ENCODE assay signal across 12 mouse cellular contexts in the genomic region with DNA sequence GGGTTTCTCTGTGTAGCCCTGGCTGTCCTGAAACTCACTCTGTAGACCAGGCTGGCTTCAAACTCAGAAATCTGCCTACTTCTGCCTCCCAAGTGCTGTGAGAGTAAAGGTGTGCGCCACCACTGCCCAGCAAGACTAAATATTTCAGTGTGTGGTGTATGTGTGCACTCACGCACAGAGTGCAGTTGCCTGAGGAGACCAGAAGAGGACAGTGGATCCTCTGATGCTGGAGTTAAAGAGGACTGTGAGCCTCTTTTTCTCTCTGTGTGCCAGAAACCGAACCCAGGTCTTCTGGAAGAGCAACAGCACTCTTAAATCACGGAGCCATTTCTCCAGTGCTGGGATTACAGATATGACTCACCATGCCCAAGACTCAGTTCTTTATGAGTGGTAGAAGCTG. TPM values are rescaled to one million over a fixed set of nuclear protein-coding genes. Genes with fewer than 3 reads are reported as not detected.
A peak's percentile ranks its signal among the peaks of the same experiment; 100 is the strongest.
DNase-seq lines count a peak whose midpoint lies in the region; ATAC-seq and TF ChIP-seq lines count a peak whose summit lies in the region.
"Had no signal": no experiment of that assay in that cellular context is flagged by ENCODE, and none has a peak within 500 bp of the region (broad histone marks: within the 10 kb centered on the region; RNA-seq: fewer than 3 reads in every experiment).

No protein-coding gene starts in this region.

- DNase-seq in cerebellum, adult 2 months = no peak
- DNase-seq in heart, adult 2 months = no peak
- no peak for DNase-seq in heart, postnatal 14 days
- no peak for DNase-seq in midbrain, postnatal 0 days (ENCODE audit: low spot score)
- DNase-seq in limb, embryonic 10.5 days (ENCODE audit: low spot score) = no peak

- H3K27ac ChIP-seq in cerebellum, adult 2 months (ENCODE audit: insufficient read depth, low read length) = no peak overlapping the region
- H3K27ac ChIP-seq in heart, adult 2 months = no peak overlapping the region
- no peak overlapping the region for H3K27ac ChIP-seq in midbrain, postnatal 0 days (ENCODE audit: low read depth, low read length)
- H3K27ac ChIP-seq in midbrain, embryonic 15.5 days = no peak overlapping the region
- H3K27ac ChIP-seq in limb, embryonic 10.5 days = no peak overlapping the region
- H3K27ac ChIP-seq in kidney, embryonic 16.5 days (ENCODE audit: low read length) = no peak overlapping the region

- H3K9ac ChIP-seq in heart, adult 2 months (ENCODE audit: low read depth, low read length) = no peak overlapping the region
- H3K9ac ChIP-seq in midbrain, postnatal 0 days (replicated peaks; ENCODE audit: low read length, poor library complexity, severe bottlenecking) = no peak overlapping the region
- H3K9ac ChIP-seq in midbrain, embryonic 15.5 days = no peak overlapping the region
- no peak overlapping the region for H3K9ac ChIP-seq in kidney, embryonic 16.5 days (replicated peaks; ENCODE audit: low read length)
- H3K9ac ChIP-seq: hindbrain, embryonic 15.5 days; liver, embryonic 12.5 days had no signal

- no peak for TF ChIP-seq POLR2A in cerebellum, adult 2 months (IDR thresholded peaks at IDR 0.05; ENCODE audit: borderline replicate concordance, insufficient read depth, low read length)
- no peak for TF ChIP-seq POLR2A in heart, adult 2 months (IDR thresholded peaks at IDR 0.05; ENCODE audit: insufficient read depth, low read depth, low read length)

- no peaks in the 10 kb centered on the region for H3K9me3 ChIP-seq in midbrain, postnatal 0 days (ENCODE audit: low read length)
- no peaks in the 10 kb centered on the region for H3K9me3 ChIP-seq in midbrain, embryonic 15.5 days
- H3K9me3 ChIP-seq in limb, embryonic 10.5 days (replicated peaks) = no peaks in the 10 kb centered on the region
- H3K9me3 ChIP-seq in kidney, embryonic 16.5 days (ENCODE audit: low read length) = no peaks in the 10 kb centered on the region
- H3K9me3 ChIP-seq: hindbrain, embryonic 15.5 days; liver, embryonic 12.5 days; megakaryocyte, embryonic 14.5 days had no signal

- H3K79me2 ChIP-seq in heart, adult 2 months (replicated peaks; ENCODE audit: control insufficient read depth, insufficient read depth, low read length) = no peaks in the 10 kb centered on the region

- H3K36me3 ChIP-seq in heart, adult 2 months (ENCODE audit: control insufficient read depth, insufficient read depth, low read length) = no peaks in the 10 kb centered on the region
- no peaks in the 10 kb centered on the region; the same call in 1 of the 2 replicates for H3K36me3 ChIP-seq in midbrain, postnatal 0 days (ENCODE audit: insufficient read depth, low read length)
- H3K36me3 ChIP-seq in midbrain, embryonic 15.5 days (replicated peaks) = no peaks in the 10 kb centered on the region
- peaks cover 44% of the 10 kb centered on the region for H3K36me3 ChIP-seq in limb, embryonic 10.5 days
- peaks cover 16% of the 10 kb centered on the region; the same call in 1 of the 2 replicates for H3K36me3 ChIP-seq in kidney, embryonic 16.5 days (ENCODE audit: insufficient read depth, low read length)
- H3K36me3 ChIP-seq: hindbrain, embryonic 15.5 days had no signal

- 0 out of 2 replicates have a peak, but pooled peaks have one; percentile 15 for TF ChIP-seq CTCF in cerebellum, adult 2 months (IDR thresholded peaks at IDR 0.05; ENCODE audit: borderline replicate concordance, insufficient read depth, low read depth, low read length)
- TF ChIP-seq CTCF in heart, adult 2 months (IDR thresholded peaks at IDR 0.05) = 0 out of 2 replicates have a peak, but pooled peaks have one; percentile 13
- peak; percentile 28; the same call in 1 of the 2 replicates for TF ChIP-seq CTCF in midbrain, postnatal 0 days (IDR thresholded peaks at IDR 0.05)

- no peak for TF ChIP-seq EP300 in heart, adult 2 months (IDR thresholded peaks at IDR 0.05; ENCODE audit: insufficient read depth, low read depth, low read length)

- peaks cover 8% of the 10 kb centered on the region for H3K4me1 ChIP-seq in cerebellum, adult 2 months (ENCODE audit: control insufficient read depth, insufficient read depth, low read length)
- peaks cover 1% of the 10 kb centered on the region; the same call in 1 of the 2 replicates for H3K4me1 ChIP-seq in heart, adult 2 months (ENCODE audit: control insufficient read depth, insufficient read depth, low read length)
- H3K4me1 ChIP-seq in midbrain, postnatal 0 days (ENCODE audit: insufficient read depth, low read length) = peaks cover 9% of the 10 kb centered on the region
- peaks cover 35% of the 10 kb centered on the region for H3K4me1 ChIP-seq in midbrain, embryonic 15.5 days
- peaks cover 42% of the 10 kb centered on the region for H3K4me1 ChIP-seq in limb, embryonic 10.5 days
- peaks cover 15% of the 10 kb centered on the region for H3K4me1 ChIP-seq in kidney, embryonic 16.5 days (ENCODE audit: insufficient read depth, low read length)

- no peak overlapping the region for H3K4me2 ChIP-seq in midbrain, postnatal 0 days (ENCODE audit: low read depth, low read length, poor library complexity, severe bottlenecking)
- no peak overlapping the region for H3K4me2 ChIP-seq in midbrain, embryonic 15.5 days
- no peak overlapping the region for H3K4me2 ChIP-seq in kidney, embryonic 16.5 days (replicated peaks; ENCODE audit: low read depth, low read length)

- WGBS in cerebellum, adult 2 months = 90% methylated on average over 4 of the region's 4 CpGs
- 88% methylated on average over 4 of the region's 4 CpGs for WGBS in heart, adult 2 months
- WGBS in midbrain, postnatal 0 days = 95% methylated on average over 4 of the region's 4 CpGs
- WGBS in midbrain, embryonic 15.5 days = 91% methylated on average over 4 of the region's 4 CpGs
- 94% methylated on average over 4 of the region's 4 CpGs for WGBS in limb, embryonic 10.5 days
- WGBS in kidney, embryonic 16.5 days = 94% methylated on average over 4 of the region's 4 CpGs

- H3K4me3 ChIP-seq in cerebellum, adult 2 months (replicated peaks; ENCODE audit: insufficient read depth, low read depth, low read length) = no peak overlapping the region
- no peak overlapping the region for H3K4me3 ChIP-seq in heart, adult 2 months
- no peak overlapping the region for H3K4me3 ChIP-seq in midbrain, postnatal 0 days (ENCODE audit: low read depth, low read length)
- no peak overlapping the region for H3K4me3 ChIP-seq in midbrain, embryonic 15.5 days
- H3K4me3 ChIP-seq in limb, embryonic 10.5 days = 0 out of 2 replicates have a peak overlapping the region, but pooled peaks have one; percentile 4
- no peak overlapping the region for H3K4me3 ChIP-seq in kidney, embryonic 16.5 days (ENCODE audit: low read length)
- H3K4me3 ChIP-seq: liver, embryonic 12.5 days had no signal

- intact Hi-C loops in heart, adult 2 months (cut with DNase I) = no loop called here
- intact Hi-C loops in heart, postnatal 14 days (cut with DNase I) = no loop called here

- H3K27me3 ChIP-seq in cerebellum, adult 2 months (ENCODE audit: control insufficient read depth, insufficient read depth, low read length) = no peaks in the 10 kb centered on the region
- no peaks in the 10 kb centered on the region for H3K27me3 ChIP-seq in heart, adult 2 months (ENCODE audit: control insufficient read depth, insufficient read depth, low read length)
- no peaks in the 10 kb centered on the region for H3K27me3 ChIP-seq in midbrain, postnatal 0 days (ENCODE audit: insufficient read depth, low read length)
- H3K27me3 ChIP-seq in midbrain, embryonic 15.5 days (replicated peaks) = no peaks in the 10 kb centered on the region
- no peaks in the 10 kb centered on the region for H3K27me3 ChIP-seq in limb, embryonic 10.5 days (ENCODE audit: low read depth, poor library complexity, severe bottlenecking)
- H3K27me3 ChIP-seq in kidney, embryonic 16.5 days (ENCODE audit: insufficient read depth, low read length) = no peaks in the 10 kb centered on the region
- H3K27me3 ChIP-seq: hindbrain, embryonic 15.5 days had no signal

- no peak for ATAC-seq in cerebellum, adult (ENCODE audit: insufficient number of reproducible peaks, low FRiP score, low TSS enrichment)
- ATAC-seq in midbrain, postnatal 0 days (ENCODE audit: low FRiP score) = no peak
- ATAC-seq in midbrain, embryonic 15.5 days (replicated peaks) = no peak
- ATAC-seq in kidney, embryonic 16.5 days (ENCODE audit: low FRiP score, low TSS enrichment) = no peak
- ATAC-seq: liver, embryonic 12.5 days had no signal

RNA-seq across cellular contexts. Expression of a gene that starts 1.7 kb away (rescaled TPM):
- polyA plus RNA-seq in cerebellum, adult 2 months (2012; rRNA removed) = 60.8 and 68.2 TPM in 2 replicates
- total RNA-seq in heart, adult 2 months (2021) = 10 to 100 TPM in 1 of 2 experiments, 1 to 10 TPM in 1; 8.6 to 12.1 TPM
- polyA plus RNA-seq in heart, adult 2 months (2012; rRNA removed) = 19.6 and 20.0 TPM in 2 replicates
- total RNA-seq in heart, postnatal 14 days (2021) = 10 to 100 TPM; 18.6 to 19.0 TPM
- total RNA-seq in midbrain, postnatal 0 days (2014; rRNA removed) = 86.0 and 107 TPM in 2 replicates
- polyA plus RNA-seq in midbrain, postnatal 0 days (2015; fragmentation: Nextera tagmentation; extraction: Ambion mirVana) = 7.5 and 7.7 TPM in 2 replicates
- 4.7 and 4.8 TPM in 2 replicates for polyA plus RNA-seq in midbrain, embryonic 15.5 days (2015; fragmentation: Nextera tagmentation; extraction: Ambion mirVana)
- polyA plus RNA-seq in limb, embryonic 10.5 days (2016; fragmentation: Nextera tagmentation; extraction: Ambion mirVana) = 7.0 and 8.2 TPM in 2 replicates
- polyA plus RNA-seq in kidney, embryonic 16.5 days (2015; fragmentation: Nextera tagmentation; extraction: Ambion mirVana) = 2.0 and 2.1 TPM in 2 replicates

RNA-seq across cellular contexts. Expression of a gene that starts 18.2 kb away (rescaled TPM):
- polyA plus RNA-seq in cerebellum, adult 2 months (2012; rRNA removed) = 10.0 and 14.0 TPM in 2 replicates
- total RNA-seq in heart, adult 2 months (2021) = 1 to 10 TPM in 1 of 2 experiments, under 1 TPM in 1; 0.47 to 1.6 TPM
- polyA plus RNA-seq in heart, adult 2 months (2012; rRNA removed) = 7.4 and 13.1 TPM in 2 replicates
- under 1 TPM; 0.81 to 0.98 TPM for total RNA-seq in heart, postnatal 14 days (2021)
- total RNA-seq in midbrain, postnatal 0 days (2014; rRNA removed) = 1.9 and 5.2 TPM in 2 replicates
- 12.3 and 15.9 TPM in 2 replicates for polyA plus RNA-seq in midbrain, postnatal 0 days (2015; fragmentation: Nextera tagmentation; extraction: Ambion mirVana)
- polyA plus RNA-seq in midbrain, embryonic 15.5 days (2015; fragmentation: Nextera tagmentation; extraction: Ambion mirVana) = 9.7 and 16.6 TPM in 2 replicates
- 15.4 and 18.5 TPM in 2 replicates for polyA plus RNA-seq in limb, embryonic 10.5 days (2016; fragmentation: Nextera tagmentation; extraction: Ambion mirVana)
- polyA plus RNA-seq in kidney, embryonic 16.5 days (2015; fragmentation: Nextera tagmentation; extraction: Ambion mirVana) = 7.7 and 10.5 TPM in 2 replicates
- total RNA-seq: common myeloid progenitor, adult 5-6 weeks had no signal

RNA-seq across cellular contexts. Expression of a gene that starts 30.7 kb away (rescaled TPM):
- polyA plus RNA-seq in cerebellum, adult 2 months (2012; rRNA removed) = 6.5 and 7.5 TPM in 2 replicates
- total RNA-seq in heart, adult 2 months (2021) = 10 to 100 TPM; 15.3 to 19.9 TPM
- polyA plus RNA-seq in heart, adult 2 months (2012; rRNA removed) = 24.5 and 26.2 TPM in 2 replicates
- 10 to 100 TPM; 35.3 to 35.9 TPM for total RNA-seq in heart, postnatal 14 days (2021)
- total RNA-seq in midbrain, postnatal 0 days (2014; rRNA removed) = 3.2 and 4.9 TPM in 2 replicates
- polyA plus RNA-seq in midbrain, postnatal 0 days (2015; fragmentation: Nextera tagmentation; extraction: Ambion mirVana) = 3.9 TPM in 2 replicates
- polyA plus RNA-seq in midbrain, embryonic 15.5 days (2015; fragmentation: Nextera tagmentation; extraction: Ambion mirVana) = 6.7 TPM in 2 replicates
- 15.0 and 15.6 TPM in 2 replicates for polyA plus RNA-seq in limb, embryonic 10.5 days (2016; fragmentation: Nextera tagmentation; extraction: Ambion mirVana)
- 16.2 and 17.8 TPM in 2 replicates for polyA plus RNA-seq in kidney, embryonic 16.5 days (2015; fragmentation: Nextera tagmentation; extraction: Ambion mirVana)

RNA-seq across cellular contexts. Expression of a gene that starts 32.9 kb away (rescaled TPM):
- 0.11 TPM in 2 replicates for polyA plus RNA-seq in cerebellum, adult 2 months (2012; rRNA removed)
- total RNA-seq in heart, adult 2 months (2021) = 1 to 10 TPM; 1.9 to 2.9 TPM
- 5.2 and 7.4 TPM in 2 replicates for polyA plus RNA-seq in heart, adult 2 months (2012; rRNA removed)
- 1 to 10 TPM; 1.4 to 1.6 TPM for total RNA-seq in heart, postnatal 14 days (2021)
- 0.11 and 0.14 TPM in 2 replicates for total RNA-seq in midbrain, postnatal 0 days (2014; rRNA removed)
- polyA plus RNA-seq in midbrain, postnatal 0 days (2015; fragmentation: Nextera tagmentation; extraction: Ambion mirVana) = 0.11 TPM in 1 of 2 replicates, not detected in the other
- polyA plus RNA-seq in midbrain, embryonic 15.5 days (2015; fragmentation: Nextera tagmentation; extraction: Ambion mirVana) = 0.42 and 0.43 TPM in 2 replicates
- polyA plus RNA-seq in limb, embryonic 10.5 days (2016; fragmentation: Nextera tagmentation; extraction: Ambion mirVana) = 0.18 and 0.43 TPM in 2 replicates
- polyA plus RNA-seq in kidney, embryonic 16.5 days (2015; fragmentation: Nextera tagmentation; extraction: Ambion mirVana) = 1.9 and 2.6 TPM in 2 replicates

RNA-seq across cellular contexts. Expression of a gene that starts 50.5 kb away (rescaled TPM):
- polyA plus RNA-seq in cerebellum, adult 2 months (2012; rRNA removed) = 1,355 and 1,504 TPM in 2 replicates
- 100 to 1,000 TPM; 168 to 175 TPM for total RNA-seq in heart, adult 2 months (2021)
- 163 and 206 TPM in 2 replicates for polyA plus RNA-seq in heart, adult 2 months (2012; rRNA removed)
- 100 to 1,000 TPM; 228 to 250 TPM for total RNA-seq in heart, postnatal 14 days (2021)
- total RNA-seq in midbrain, postnatal 0 days (2014; rRNA removed) = 1,835 and 1,985 TPM in 2 replicates
- polyA plus RNA-seq in midbrain, postnatal 0 days (2015; fragmentation: Nextera tagmentation; extraction: Ambion mirVana) = 467 and 471 TPM in 2 replicates
- 351 and 370 TPM in 2 replicates for polyA plus RNA-seq in midbrain, embryonic 15.5 days (2015; fragmentation: Nextera tagmentation; extraction: Ambion mirVana)
- polyA plus RNA-seq in limb, embryonic 10.5 days (2016; fragmentation: Nextera tagmentation; extraction: Ambion mirVana) = 127 and 134 TPM in 2 replicates
- 145 and 154 TPM in 2 replicates for polyA plus RNA-seq in kidney, embryonic 16.5 days (2015; fragmentation: Nextera tagmentation; extraction: Ambion mirVana)
